Mouse (Mus musculus) layer of hippocampus, postnatal 36 days (tissue): Measurements from ENCODE around the gene Fam186a. TPM values are rescaled to one million over a fixed set of nuclear protein-coding genes. Genes with fewer than 3 reads are reported as not detected.
A peak's percentile ranks its signal among the peaks of the same experiment; 100 is the strongest.
"Not testable (repeated sequence)": the region's sequence is repeated elsewhere in the genome, so short reads cannot be mapped to it uniquely, and the experiment has no call there.

Experiments used
- DNase-seq, 2 experiments: peaks; one replicate each; pipeline ENCODE4 v3.0.0; 2022
- total RNA-seq, 2 experiments: library from RNA; stranded (reverse); gene quantifications; 2 replicates each; pipeline ENCODE4 v1.2.3; 2021

The Fam186a gene
- under 1 TPM; 0.05 to 0.07 TPM for total RNA-seq

DNA sequence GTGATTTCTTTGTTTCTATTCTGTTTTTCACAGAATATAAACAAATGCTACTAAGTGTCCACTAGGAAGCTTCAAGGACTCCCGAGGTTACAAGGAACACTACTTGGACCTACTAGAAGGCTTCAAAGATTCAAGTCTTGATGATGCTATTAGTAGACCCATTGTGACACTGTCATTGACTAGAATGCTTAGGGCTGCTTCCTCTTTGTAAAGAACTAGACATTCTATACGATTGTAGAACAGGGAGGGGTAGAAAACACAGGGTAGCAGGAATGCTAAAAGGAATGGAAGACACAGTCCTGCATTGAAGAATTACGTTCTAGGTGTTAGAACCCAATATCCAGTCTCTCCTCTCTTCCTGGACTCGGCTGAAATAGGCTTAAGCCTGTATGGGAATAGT lies at the start of gene Fam186a:
TSS of gene Fam186a (minus strand) at position 101 of the 400 bp plus-strand sequence.
- no peak for DNase-seq

DNA sequence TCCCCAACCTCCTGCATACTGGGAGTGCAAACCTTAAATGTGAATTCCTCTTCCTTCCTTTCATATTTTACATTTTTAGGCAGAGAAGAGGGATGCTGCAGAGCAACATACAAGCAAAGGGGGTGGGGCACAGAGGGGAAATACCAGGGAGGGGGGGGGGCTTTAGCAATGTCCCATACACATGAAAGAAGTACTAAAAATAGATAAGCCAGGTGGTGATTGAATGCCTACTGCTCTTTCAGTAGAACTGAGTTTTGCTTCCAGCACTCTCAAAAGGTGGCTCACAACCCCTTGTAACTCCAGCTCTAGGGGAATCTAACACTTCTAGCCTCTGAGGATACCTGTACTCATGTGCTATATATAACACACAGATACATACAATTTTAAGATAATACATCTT lies 39.3 kb upstream of the Fam186a start:
- DNase-seq, result no peak

DNA sequence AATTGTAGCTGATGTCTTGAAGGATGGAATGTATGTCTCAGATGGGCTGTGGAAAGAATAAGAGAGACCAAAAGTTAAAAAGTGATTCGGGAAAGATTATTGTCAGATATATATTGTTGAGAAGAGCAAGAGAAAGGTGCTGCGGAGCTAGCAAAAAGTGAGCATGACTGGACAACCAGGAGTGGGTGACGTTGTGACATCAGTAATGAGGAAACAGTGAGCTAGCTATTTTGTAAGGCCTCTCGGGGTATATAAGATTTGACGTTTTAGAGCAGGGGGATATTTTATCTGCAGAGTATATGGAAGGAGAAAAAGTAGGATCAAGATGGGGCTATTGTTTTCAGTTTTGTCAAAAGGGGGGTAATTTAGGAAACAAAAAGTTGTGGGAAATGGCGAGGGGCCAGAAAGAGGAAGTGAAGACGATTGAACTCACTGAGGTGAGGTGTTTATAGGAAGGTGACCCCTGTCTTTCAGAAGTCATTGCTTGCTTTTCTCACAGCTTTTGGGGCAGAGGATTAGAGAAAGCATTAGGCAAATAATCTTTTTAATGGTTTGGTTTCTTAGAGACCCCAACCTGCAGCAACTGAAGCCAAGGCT lies 37.9 kb upstream of the Fam186a start:
- no peak for DNase-seq

DNA sequence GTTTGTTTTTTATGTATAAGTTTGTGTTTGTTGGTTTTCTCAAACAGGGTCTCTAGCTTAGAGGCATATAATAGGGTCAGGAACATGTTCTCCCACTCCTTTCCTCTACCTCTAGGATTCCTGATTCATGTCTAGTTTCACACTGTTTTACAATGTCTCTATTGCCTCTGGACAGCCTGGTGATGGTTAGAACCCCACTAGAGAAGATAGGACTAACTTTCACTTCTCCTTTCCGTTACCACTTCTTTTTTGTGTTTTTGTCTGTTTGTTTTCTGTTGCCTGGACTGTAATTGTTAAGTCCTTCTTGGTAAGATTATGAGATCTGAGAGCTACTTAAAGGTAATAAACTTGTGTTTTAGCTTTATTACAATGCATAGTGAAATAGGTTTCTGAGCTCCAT lies 32.5 kb upstream of the Fam186a start:
- DNase-seq, result no peak

DNA sequence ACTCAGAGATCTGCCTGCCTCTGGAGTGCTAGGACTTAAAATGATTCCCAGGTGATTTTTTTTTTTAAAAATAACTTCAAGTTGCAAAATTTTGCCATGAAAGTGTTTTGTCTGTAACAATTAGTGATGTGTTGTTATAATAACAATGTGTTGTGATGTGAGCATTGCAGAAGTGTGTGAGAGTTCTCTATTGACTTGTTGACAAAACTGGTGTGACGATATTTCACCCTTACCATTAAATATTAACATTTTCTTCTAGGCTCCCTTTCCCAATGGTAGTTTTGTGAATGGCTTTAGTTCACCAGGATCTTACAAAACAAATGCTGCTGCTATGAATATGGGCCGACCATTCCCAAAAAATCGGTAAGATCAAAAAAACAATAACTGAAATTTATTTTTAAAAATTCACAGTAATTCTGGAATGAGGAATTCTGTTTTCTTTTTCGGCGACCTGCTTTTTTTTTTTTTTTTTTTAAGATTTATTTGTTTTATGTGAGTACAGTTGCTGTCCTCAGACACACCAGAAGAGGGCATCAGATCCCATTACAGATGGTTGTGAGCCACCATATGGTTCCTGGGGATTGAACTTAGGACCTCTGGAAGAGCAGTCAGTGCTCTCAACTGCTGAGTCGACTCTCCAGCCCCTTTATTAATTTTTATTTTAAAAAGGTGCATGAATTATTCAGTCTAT lies 30.4 kb upstream of the Fam186a start:
- DNase-seq, result no peak

DNA sequence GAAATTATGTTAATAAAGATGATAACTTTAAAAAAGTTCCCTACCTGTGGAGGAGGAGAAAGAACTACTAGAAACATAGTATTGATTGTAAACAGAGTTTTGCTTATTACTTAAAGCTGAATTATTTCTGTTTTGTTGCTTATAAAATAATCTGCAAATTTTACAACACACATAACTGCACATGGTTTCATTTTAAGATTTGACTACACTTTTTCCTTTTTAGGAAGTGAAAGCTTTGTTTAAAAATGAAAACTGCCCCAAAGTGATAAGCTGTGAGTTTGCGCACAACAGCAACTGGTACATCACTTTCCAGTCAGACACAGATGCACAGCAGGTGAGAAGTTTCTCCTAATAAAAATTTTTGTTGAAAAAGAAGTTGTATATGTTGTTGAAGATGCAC lies 26.2 kb upstream of the Fam186a start:
- DNase-seq, result no peak

DNA sequence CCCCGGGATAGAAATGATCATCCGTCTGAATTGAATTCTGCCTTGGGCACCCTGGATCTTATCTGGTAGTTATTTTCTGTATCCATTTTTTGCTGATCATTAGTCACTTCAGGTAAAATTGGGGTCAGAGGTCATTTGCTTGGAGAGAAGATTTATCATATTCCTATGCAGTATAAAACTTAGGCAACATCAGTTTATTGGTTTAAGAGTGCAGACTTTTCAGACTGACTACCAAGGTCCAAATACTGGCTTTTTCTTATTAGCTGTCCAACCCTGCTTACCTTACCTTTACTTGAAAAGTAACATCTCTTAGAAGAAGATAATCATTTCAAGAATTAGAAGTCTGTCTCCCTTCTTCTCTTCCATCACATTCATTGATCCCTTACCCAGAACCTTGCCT lies 12.9 kb upstream of the Fam186a start:
- DNase-seq, result no peak

DNA sequence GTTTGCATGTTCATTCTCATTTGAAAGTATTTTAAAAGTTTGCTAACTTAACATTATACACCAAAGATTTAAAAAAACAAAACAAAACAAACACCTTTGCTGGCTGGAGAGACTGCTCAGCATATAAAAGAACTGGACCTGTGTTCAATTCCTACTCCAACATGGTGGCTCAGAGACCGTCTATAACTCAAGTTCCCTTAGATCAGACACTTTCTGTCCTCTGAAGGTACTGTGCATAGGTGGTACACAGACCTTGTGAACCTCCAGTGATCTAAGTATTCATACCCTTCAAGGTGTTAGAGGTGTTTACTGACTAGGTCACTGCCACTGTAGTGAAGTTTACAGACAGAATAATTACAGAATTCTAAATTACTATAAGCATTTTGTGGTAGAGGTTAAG lies 12.4 kb upstream of the Fam186a start:
- no peak for DNase-seq

DNA sequence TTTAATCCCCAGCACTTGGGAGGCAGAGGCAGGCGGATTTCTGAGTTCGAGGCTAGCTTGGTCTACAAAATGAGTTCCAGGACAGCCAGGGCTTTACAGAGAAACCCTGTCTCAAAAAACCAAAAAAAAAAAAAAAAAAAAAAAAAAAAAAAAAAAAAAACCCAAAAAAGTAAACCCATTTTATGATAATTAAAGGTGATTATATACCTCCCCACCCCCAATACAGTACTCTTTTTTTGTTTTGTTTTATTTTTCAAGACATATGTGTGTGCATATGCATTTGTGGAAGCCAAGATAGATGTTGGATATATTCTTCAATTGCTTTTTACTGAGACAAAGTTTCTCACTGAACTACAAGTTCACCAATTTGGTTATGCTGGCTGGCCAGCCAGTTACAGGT lies 9.3 kb upstream of the Fam186a start:
- not testable (repeated sequence) for DNase-seq

DNA sequence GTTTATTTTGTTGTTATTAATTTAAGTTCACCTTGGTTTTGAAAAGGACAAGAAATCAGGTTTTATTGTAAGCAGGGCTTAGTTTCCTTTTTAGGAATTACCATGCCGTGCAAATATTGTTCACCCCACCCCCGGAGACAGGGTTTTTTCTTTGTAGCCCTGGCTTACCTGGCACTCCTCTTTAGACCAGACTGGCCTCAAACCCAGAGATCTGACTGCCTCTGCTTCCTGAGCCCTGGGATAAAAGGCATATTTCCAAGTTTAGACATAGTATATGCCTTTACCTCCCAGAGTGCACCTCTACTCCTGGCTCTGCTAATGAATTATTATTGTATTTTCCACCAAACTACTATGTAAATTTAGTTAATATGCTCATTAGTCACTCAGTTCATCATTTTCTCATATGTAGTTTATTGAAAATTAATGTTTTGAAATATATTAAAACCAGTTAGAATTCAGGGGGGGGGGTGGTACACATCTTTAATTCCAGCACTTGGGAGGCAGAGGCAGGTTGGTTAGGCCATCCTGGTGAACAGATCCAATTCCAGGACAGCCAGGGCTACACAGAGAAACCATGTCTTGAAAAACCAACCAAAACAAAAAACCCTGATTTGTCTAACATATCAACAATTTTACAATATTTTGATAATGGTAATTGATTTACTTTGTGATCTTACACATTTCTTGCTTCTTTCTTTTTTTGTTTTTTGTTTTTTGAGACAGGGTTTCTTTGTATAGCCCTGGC lies 7.8 kb upstream of the Fam186a start:
- no peak for DNase-seq

DNA sequence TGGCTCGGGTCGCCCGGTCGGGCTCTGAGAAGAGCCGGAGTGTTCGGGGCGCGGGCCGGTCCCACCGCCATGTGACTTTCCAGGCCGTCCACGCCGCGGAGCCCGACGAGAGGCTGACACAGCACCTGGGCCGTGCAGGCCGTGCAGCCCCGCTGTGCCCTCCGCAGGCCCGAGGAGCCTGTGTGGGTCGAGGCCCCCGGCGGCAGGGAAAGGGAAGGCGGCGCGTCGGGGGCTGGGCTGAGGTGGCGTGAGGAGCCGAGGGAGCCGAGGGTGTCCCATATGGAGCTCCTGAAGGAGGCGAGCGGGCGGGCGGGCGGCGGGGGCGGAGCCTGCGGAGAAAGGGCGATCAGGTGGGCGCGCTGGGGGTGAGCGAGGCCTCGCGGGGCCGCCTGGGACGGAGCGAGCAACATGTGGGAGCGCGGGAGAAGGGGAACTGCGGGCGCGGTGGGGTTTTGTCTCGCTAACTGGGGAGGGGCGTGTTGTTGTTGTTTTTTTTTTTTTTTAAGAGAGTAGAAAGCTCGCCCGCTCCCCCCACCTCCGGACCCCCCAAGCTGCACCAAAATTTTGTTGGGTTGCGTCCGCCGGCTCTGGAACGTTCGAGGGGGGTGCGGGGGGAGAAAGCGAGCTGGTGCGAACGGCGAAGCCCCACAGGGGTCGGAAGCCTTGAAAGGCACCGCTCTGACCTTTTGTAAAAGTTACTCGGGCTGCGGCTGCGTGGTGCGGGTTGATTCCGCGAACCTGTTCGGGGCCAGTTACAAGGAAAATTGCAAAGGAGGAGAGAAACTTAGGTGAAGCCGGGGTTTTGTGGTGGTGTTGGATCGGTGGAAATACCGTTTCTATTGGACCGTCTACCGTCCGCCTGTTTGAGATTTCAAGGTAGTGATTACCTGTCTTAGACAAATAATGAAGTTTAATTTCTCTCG lies 6.4 kb upstream of the Fam186a start:
- DNase-seq, result peak in 1 of 2 experiments; percentile 18

DNA sequence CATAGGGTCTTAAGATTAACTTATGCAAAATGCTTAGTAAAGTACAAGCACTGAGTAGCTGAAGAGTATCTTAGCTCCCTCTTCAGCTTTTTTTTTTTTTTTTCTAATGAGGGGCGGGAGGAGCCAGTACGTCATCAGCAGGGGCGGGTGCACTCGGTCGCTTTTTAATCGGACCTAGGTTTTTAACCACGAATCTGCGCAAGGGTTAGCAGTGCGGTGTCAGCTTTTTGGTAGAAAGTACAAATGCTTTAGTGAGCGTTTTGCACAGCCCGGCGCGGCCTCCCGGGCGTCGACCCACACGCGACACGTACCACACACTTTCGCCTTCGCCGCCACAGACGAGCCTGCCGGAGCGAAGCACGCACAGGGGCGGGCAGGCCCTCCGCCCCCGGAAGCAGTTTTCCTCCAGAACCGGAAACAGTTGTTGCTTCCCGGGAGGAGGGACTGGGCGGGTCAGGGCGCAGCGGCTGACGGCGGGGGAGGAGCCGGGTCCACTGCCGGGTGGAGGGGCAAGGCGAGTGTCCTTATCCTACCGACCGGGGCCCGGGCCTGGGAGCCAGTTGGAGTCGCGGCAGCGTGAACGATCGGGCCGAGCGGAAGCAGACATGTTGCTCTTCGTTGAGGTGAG lies 5.6 kb upstream of the Fam186a start:
- peak; percentile 96 to 98 for DNase-seq

DNA sequence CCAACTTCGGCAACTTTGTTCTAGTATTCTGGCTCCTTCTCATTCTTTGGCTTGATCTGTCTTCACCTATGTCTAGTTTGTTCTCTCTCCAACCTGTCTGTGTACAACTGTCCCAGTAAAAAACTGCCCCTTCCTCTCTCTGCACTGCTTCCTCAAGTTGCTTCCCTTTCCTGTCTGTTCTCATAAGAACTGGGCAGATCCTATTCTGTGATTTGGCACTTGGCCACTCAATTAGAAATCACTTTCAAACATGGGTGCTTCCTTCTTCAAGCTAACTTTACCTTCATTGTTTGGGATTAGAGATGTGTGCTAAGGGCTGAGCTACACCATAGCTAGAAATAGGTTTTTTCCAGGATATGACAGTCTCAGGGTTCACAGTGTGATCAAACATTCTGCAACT lies 3.7 kb upstream of the Fam186a start:
- no peak for DNase-seq

DNA sequence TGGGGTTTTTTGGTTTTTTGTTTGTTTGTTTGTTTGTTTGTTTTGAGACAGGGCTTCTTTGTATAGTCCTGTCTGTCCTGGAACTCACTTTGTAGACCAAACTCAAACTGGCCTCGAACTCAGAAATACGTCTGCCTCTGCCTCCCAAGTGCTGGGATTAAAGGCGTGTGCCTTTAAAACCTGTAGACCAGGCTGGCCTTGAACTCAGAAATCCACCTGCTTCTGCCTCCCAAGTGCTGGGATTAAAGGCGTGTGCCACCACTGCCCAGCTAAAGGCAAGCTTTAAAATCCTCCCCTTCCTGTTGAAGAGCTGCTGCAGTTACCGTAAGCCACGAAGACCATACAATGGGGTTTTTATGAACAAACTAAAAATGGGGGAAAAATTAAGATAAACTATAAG lies 2.9 kb upstream of the Fam186a start, which contains the start of gene Larp4:
TSS of gene Larp4 (plus strand) at position 301 of the 400 bp plus-strand sequence.
- not testable (repeated sequence) for DNase-seq

DNA sequence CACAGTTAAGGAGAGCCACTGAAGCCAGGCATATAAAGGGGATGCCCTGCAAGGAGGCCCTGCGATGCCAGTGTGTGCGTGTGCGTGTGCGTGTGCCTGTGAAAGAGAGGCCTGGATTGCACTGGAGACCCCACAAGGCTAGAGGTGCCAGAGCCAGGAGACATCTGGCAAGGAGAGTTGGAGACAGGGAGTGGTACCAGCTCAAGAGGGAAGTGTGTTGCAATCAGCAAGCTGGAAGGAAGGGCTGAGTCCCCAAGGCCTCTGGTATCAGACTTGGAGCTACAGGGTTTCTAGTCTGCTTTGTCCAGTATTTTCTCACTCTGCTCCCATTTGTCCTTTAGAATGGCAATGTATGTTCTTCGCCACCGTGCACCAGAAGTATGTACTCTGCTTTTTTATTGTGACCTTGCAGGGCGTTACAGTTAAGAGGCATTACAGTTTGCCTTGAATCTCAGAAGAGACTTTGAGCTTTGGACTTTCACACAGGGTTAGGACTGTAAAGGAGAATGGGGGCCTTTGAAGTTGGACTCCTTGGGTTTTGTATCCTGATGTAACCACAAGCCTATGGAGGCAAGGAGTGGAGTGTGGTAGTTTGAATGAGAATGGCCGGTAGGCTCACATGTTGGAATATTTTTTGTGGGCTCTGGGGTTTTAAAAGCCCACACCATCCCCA lies 1.6 kb downstream of the Fam186a start:
- DNase-seq, result no peak

DNA sequence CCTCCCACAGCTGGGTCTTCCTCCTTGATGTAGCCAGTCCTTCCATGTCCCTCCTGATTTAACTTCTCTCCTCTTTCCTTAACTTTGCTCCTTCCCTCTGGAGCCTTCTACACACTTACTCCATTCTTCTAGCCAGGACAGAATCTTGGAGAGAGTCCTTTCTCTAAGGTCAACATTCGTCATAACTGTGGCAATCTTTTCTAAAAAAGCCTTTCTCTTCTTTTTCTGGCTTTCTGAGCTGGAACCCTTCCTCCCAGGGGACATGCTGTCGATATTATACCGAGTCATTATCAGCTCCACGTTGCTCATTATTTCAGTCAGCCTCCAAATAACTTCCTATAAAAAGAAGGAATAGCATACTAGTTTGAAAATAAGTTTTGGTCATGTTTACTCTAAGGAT lies 11.5 kb downstream of the Fam186a start:
- DNase-seq, result no peak

DNA sequence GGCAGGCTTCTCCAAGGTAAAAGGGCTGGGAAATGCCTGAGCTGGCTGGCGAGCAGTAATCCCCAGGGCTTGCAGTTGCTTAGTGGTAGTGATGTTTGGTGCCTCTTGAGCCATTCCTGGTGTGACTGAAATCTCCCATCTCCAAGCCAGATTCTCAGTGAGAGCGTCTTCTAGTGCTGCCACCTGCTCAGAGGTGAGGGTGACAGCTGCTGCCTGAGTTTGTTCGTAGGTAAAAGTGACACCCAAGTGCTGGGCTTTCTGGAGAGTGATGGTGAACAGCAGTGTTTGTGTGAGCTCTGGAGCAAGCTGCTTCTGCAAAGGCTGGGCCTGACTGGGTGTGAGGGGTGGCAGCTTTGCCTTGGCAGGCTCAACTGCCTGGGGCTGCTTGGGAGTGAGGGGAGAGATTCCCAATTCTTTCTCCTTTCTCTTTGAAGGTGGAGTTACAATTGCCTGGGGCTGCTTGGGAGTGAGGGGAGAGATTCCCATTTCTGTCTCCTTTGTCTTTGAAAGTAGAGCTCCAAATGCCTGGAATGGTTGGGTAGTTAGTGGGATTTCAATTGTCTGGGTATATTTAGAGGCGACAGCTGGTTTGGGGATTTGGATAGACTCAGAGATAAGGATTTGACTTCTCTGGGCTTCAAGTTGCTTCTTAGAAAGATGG lies 25.8 kb downstream of the Fam186a start:
- DNase-seq, result no peak

DNA sequence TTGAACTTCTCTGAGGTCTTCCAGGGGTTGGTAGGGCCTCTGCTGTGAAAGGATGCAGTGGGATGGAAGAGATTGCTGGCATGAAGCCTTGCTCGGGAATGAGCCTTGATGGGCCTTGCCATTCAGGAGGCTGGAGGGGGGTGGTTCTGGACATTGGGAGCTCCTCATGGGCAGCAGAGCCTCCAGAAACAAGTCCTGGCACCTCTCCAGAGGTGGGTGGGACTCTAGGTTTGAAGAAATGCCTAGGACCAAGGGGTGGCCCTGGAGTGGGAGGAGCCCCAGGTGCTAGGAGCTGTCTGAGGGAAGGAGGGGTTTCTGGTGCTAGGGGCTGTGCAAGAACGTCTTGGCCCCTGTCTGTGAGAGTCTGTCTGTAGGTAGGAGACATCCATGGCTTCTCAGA lies 26.4 kb downstream of the Fam186a start:
- DNase-seq, result no peak

DNA sequence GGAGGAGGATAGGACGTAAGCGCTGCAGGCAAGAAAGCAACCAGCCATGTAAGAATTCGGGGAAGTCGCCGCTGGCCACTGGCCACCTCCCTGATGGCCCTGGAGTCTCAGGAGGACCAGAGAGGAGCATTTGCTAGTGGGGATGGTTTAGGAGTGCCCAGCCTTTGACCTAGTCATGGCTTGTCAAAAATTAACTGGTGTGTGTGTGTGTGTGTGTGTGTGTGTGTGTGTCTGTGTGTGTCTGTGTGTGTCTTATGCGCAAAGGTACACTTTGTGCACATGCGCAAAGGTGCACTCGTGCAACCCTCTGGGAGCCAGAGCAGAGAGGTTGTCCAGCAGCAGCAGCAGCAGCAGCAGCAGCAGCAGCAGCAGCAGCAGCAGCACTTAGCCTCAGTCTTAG lies 29.0 kb downstream of the Fam186a start:
- DNase-seq, result no peak

DNA sequence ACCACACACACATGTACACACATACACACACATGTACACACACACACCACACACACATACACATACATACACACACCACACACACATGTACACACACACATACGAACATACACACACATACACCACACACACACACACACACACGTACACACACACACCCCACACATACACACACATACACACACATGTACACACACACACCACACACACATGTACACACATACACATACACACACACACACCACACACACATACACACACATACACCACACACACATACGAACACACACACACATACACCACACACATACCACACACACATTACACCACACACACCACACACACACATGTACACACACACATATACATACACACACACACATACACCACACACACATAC lies 30.2 kb downstream of the Fam186a start:
- DNase-seq, result no peak

DNA sequence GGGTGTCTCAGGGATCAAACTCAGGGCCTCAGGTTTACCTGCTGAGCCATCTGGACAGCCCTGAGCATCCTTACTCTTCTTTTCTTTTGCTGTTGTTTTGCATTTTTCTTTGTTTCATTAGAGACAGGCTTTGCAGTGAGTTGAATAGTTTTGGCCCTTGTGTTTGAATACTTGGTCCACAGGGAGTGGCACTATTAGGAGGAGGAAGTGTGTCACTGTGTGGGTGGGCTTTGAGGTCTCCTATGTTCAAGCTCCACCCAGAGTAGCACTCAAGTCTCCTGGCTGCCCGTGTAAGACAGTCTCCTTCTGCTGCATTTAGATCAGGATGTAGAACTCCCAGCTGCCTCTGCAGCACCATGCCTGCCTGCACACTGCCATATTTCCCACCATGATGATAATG lies 32.4 kb downstream of the Fam186a start:
- no peak for DNase-seq
